Mouse (Mus musculus): ENCODE results near the gene Polr2i. TPM values are rescaled to one million over a fixed set of nuclear protein-coding genes. Genes with fewer than 3 reads are reported as not detected.

Polr2i gene
- polyA plus RNA-seq, 1 experiment from 2014 or later: 156 TPM

- no peaks in the 10 kb centered on the region for H3K36me3 ChIP-seq
- ATAC-seq (ENCODE audit: low FRiP score, low read depth): peak; percentile 16; the same call in 1 of the 2 replicates
Measured at GRCm38 (mm10) chr7:30279536-30279935, 47.8 kb downstream of the Polr2i start.

GRCm38 (mm10) chr7:30279951-30280669 is 48.4 kb downstream of the Polr2i start, which contains the start of the genes Thap8 and Wdr62:
Gene Thap8, plus strand, starts transcription at chr7:30280094.
Gene Wdr62, minus strand, starts transcription at chr7:30280419.
- 0% methylated on average over 49 of the region's 49 CpGs for WGBS
- no peaks in the 10 kb centered on the region for H3K27me3 ChIP-seq
- H3K9me3 ChIP-seq: no peaks in the 10 kb centered on the region
- H3K4me3 ChIP-seq: peak within 1 kb of the TSS; percentile 65
- peak; percentile 95 for ATAC-seq (ENCODE audit: low FRiP score, low read depth)
- H3K36me3 ChIP-seq: no peaks in the 10 kb centered on the region
- peak within 1 kb of the TSS; percentile 84 for H3K4me2 ChIP-seq (replicated peaks)
- H3K27ac ChIP-seq (replicated peaks): peak within 1 kb of the TSS; percentile 97
- H3K4me1 ChIP-seq: peaks cover 13% of the 10 kb centered on the region
- H3K9ac ChIP-seq (replicated peaks): peak within 1 kb of the TSS; percentile 58

More at GRCm38 (mm10) chr7:30279536-30279935, 47.8 kb downstream of the Polr2i start:
- Histone ChIP-seq H3K9me3 (no peaks in the 10 kb centered on the region), H3K27me3 (no peaks in the 10 kb centered on the region), H3K4me3 (peak overlapping the region; percentile 65), H3K4me2 (replicated peaks) (peak overlapping the region; percentile 84), H3K27ac (replicated peaks) (peak overlapping the region; percentile 97; the same call in 1 of the 2 replicates), H3K9ac (replicated peaks) (peak overlapping the region; percentile 55), H3K4me1 (peaks cover 13% of the 10 kb centered on the region)
- WGBS: 0% methylated on average over 6 of the region's 6 CpGs

- Histone ChIP-seq H3K4me1 (peaks cover 13% of the 10 kb centered on the region), H3K4me3 (peak overlapping the region; percentile 65), H3K9ac (replicated peaks) (peak overlapping the region; percentile 58), H3K36me3 (no peaks in the 10 kb centered on the region), H3K4me2 (replicated peaks) (peak overlapping the region; percentile 84), H3K27ac (replicated peaks) (peak overlapping the region; percentile 97), H3K9me3 (no peaks in the 10 kb centered on the region), H3K27me3 (no peaks in the 10 kb centered on the region)
- WGBS: under 1% methylated on average over 20 of the region's 20 CpGs
- ATAC-seq (ENCODE audit: low FRiP score, low read depth): peak; percentile 82
Measured at GRCm38 (mm10) chr7:30280670-30281138, 49.0 kb downstream of the Polr2i start.

- H3K36me3 ChIP-seq: no peaks in the 10 kb centered on the region
- H3K4me3 ChIP-seq: no peak overlapping the region
- no peak overlapping the region for H3K9ac ChIP-seq (replicated peaks)
- H3K9me3 ChIP-seq: no peaks in the 10 kb centered on the region
- peaks cover 13% of the 10 kb centered on the region for H3K4me1 ChIP-seq
- H3K27me3 ChIP-seq: 0 out of 2 replicates have a peak, but pooled peaks cover 5% of the 10 kb centered on the region
- ATAC-seq (ENCODE audit: low FRiP score, low read depth): no peak
- 78% methylated on average over 4 of the region's 4 CpGs for WGBS
- no peak overlapping the region for H3K4me2 ChIP-seq (replicated peaks)
- H3K27ac ChIP-seq (replicated peaks): peak overlapping the region; percentile 97; the same call in 1 of the 2 replicates
Measured at GRCm38 (mm10) chr7:30281522-30281921, 49.8 kb downstream of the Polr2i start.

GRCm38 (mm10) chr7:30282740-30283139 is 51.0 kb downstream of the Polr2i start:
- no peak overlapping the region for H3K27ac ChIP-seq (replicated peaks)
- ATAC-seq (ENCODE audit: low FRiP score, low read depth): no peak
- WGBS: 78% methylated on average over 7 of the region's 7 CpGs
- H3K4me2 ChIP-seq (replicated peaks): no peak overlapping the region
- no peak overlapping the region for H3K4me3 ChIP-seq
- H3K4me1 ChIP-seq: peaks cover 15% of the 10 kb centered on the region
- 0 out of 2 replicates have a peak, but pooled peaks cover 5% of the 10 kb centered on the region for H3K27me3 ChIP-seq
- H3K9me3 ChIP-seq: no peaks in the 10 kb centered on the region
- H3K36me3 ChIP-seq: no peaks in the 10 kb centered on the region
- H3K9ac ChIP-seq (replicated peaks): no peak overlapping the region

Other genes with a start within 250 kb of the Polr2i start
- 14.0 and 14.1 TPM in 2 replicates for gene Zfp568, start 248.0 kb upstream of the Polr2i start, polyA plus RNA-seq (2016; fragmentation: Nextera tagmentation; extraction: Ambion mirVana)
- gene Zfp14, start 180.6 kb upstream of the Polr2i start, polyA plus RNA-seq (2016; fragmentation: Nextera tagmentation; extraction: Ambion mirVana): 7.2 and 7.5 TPM in 2 replicates
- gene Zfp82, start 159.0 kb upstream of the Polr2i start, polyA plus RNA-seq (2016; fragmentation: Nextera tagmentation; extraction: Ambion mirVana): 10.4 and 11.2 TPM in 2 replicates
- 1.0 and 4.5 TPM in 2 replicates for gene Gm26920, start 141.5 kb upstream of the Polr2i start, polyA plus RNA-seq (2016; fragmentation: Nextera tagmentation; extraction: Ambion mirVana)
- gene Zfp566, start 141.4 kb upstream of the Polr2i start, polyA plus RNA-seq (2016; fragmentation: Nextera tagmentation; extraction: Ambion mirVana): 13.6 and 16.3 TPM in 2 replicates
- 134 and 136 TPM in 2 replicates for gene Zfp260, start 137.2 kb upstream of the Polr2i start, polyA plus RNA-seq (2016; fragmentation: Nextera tagmentation; extraction: Ambion mirVana)
- gene Zfp382, start 110.0 kb upstream of the Polr2i start, polyA plus RNA-seq (2016; fragmentation: Nextera tagmentation; extraction: Ambion mirVana): 17.0 and 18.8 TPM in 2 replicates
- 19.0 and 20.2 TPM in 2 replicates for gene Zfp146, start 62.2 kb upstream of the Polr2i start, polyA plus RNA-seq (2016; fragmentation: Nextera tagmentation; extraction: Ambion mirVana)
- gene Cox7a1, start 47.8 kb upstream of the Polr2i start, polyA plus RNA-seq (2016; fragmentation: Nextera tagmentation; extraction: Ambion mirVana): 0.74 and 4.1 TPM in 2 replicates
- gene Capns1, start 33.1 kb upstream of the Polr2i start, polyA plus RNA-seq (2016; fragmentation: Nextera tagmentation; extraction: Ambion mirVana): 59.8 and 61.6 TPM in 2 replicates
- gene Tbcb, start 324 bp downstream of the Polr2i start, polyA plus RNA-seq (2016; fragmentation: Nextera tagmentation; extraction: Ambion mirVana): 257 and 259 TPM in 2 replicates
- not detected in 2 replicates for gene Ovol3, start 3.8 kb downstream of the Polr2i start, polyA plus RNA-seq (2016; fragmentation: Nextera tagmentation; extraction: Ambion mirVana)
- 0.48 and 0.66 TPM in 2 replicates for gene Thap8, start 48.1 kb downstream of the Polr2i start, polyA plus RNA-seq (2016; fragmentation: Nextera tagmentation; extraction: Ambion mirVana)
- 11.3 and 13.4 TPM in 2 replicates for gene Wdr62, start 48.5 kb downstream of the Polr2i start, polyA plus RNA-seq (2016; fragmentation: Nextera tagmentation; extraction: Ambion mirVana)
- gene Clip3, start 59.8 kb downstream of the Polr2i start, polyA plus RNA-seq (2016; fragmentation: Nextera tagmentation; extraction: Ambion mirVana): 76.3 and 88.6 TPM in 2 replicates
- gene Alkbh6, start 76.8 kb downstream of the Polr2i start, polyA plus RNA-seq (2016; fragmentation: Nextera tagmentation; extraction: Ambion mirVana): 86.9 and 92.9 TPM in 2 replicates
- gene Syne4, start 82.9 kb downstream of the Polr2i start, polyA plus RNA-seq (2016; fragmentation: Nextera tagmentation; extraction: Ambion mirVana): 17.5 and 19.0 TPM in 2 replicates
- 0.63 TPM in 1 of 2 replicates, not detected in the other for gene E130208F15Rik, start 89.8 kb downstream of the Polr2i start, polyA plus RNA-seq (2016; fragmentation: Nextera tagmentation; extraction: Ambion mirVana)
- gene Sdhaf1, start 91.9 kb downstream of the Polr2i start, polyA plus RNA-seq (2016; fragmentation: Nextera tagmentation; extraction: Ambion mirVana): 22.2 and 27.4 TPM in 2 replicates
- 9.1 and 9.5 TPM in 2 replicates for gene Lrfn3, start 130.8 kb downstream of the Polr2i start, polyA plus RNA-seq (2016; fragmentation: Nextera tagmentation; extraction: Ambion mirVana)
- 18.3 and 24.4 TPM in 2 replicates for gene Tyrobp, start 181.8 kb downstream of the Polr2i start, polyA plus RNA-seq (2016; fragmentation: Nextera tagmentation; extraction: Ambion mirVana)
- gene Hcst, start 187.9 kb downstream of the Polr2i start, polyA plus RNA-seq (2016; fragmentation: Nextera tagmentation; extraction: Ambion mirVana): not detected in 2 replicates
- gene Nfkbid, start 189.8 kb downstream of the Polr2i start, polyA plus RNA-seq (2016; fragmentation: Nextera tagmentation; extraction: Ambion mirVana): 1.4 TPM in 2 replicates
- 301 and 324 TPM in 2 replicates for gene Aplp1, start 213.6 kb downstream of the Polr2i start, polyA plus RNA-seq (2016; fragmentation: Nextera tagmentation; extraction: Ambion mirVana)
- 1.6 and 4.7 TPM in 2 replicates for gene Kirrel2, start 225.7 kb downstream of the Polr2i start, polyA plus RNA-seq (2016; fragmentation: Nextera tagmentation; extraction: Ambion mirVana)
- 0.58 and 1.1 TPM in 2 replicates for gene Nphs1, start 226.4 kb downstream of the Polr2i start, polyA plus RNA-seq (2016; fragmentation: Nextera tagmentation; extraction: Ambion mirVana)